24 mouse cellular contexts compared by ENCODE assay signal in genomic region chr12:108850886-108851285, GRCm38 (mm10). TPM values are rescaled to one million over a fixed set of nuclear protein-coding genes. Genes with fewer than 3 reads are reported as not detected.
DNase-seq lines count a peak whose midpoint lies in the region; ATAC-seq and TF ChIP-seq lines count a peak whose summit lies in the region.
"Had no signal": no experiment of that assay in that cellular context is flagged by ENCODE, and none has a peak within 500 bp of the region (broad histone marks: within the 10 kb centered on the region; RNA-seq: fewer than 3 reads in every experiment).

No protein-coding gene starts in this region.

- no peak for TF ChIP-seq CTCF in liver, postnatal 0 days (IDR thresholded peaks at IDR 0.05; ENCODE audit: low read depth)

- TF ChIP-seq EP300 in liver, postnatal 0 days (IDR thresholded peaks at IDR 0.05; ENCODE audit: low read depth): peak; percentile 35; the same call in 1 of the 2 replicates

- no peaks in the 10 kb centered on the region for H3K27me3 ChIP-seq in hindbrain, embryonic 13.5 days
- H3K27me3 ChIP-seq in hindbrain, embryonic 10.5 days (ENCODE audit: insufficient read depth, poor library complexity, severe bottlenecking): no peaks in the 10 kb centered on the region
- H3K27me3 ChIP-seq in liver, embryonic 16.5 days (ENCODE audit: control insufficient read depth, insufficient read depth, low read depth, low read length): no peaks in the 10 kb centered on the region
- H3K27me3 ChIP-seq in liver, embryonic 11.5 days (replicated peaks; ENCODE audit: control insufficient read depth, insufficient read depth, low read length): no peaks in the 10 kb centered on the region
- H3K27me3 ChIP-seq in liver, postnatal 0 days (ENCODE audit: insufficient read depth, low read length): no peaks in the 10 kb centered on the region
- H3K27me3 ChIP-seq: embryonic facial prominence, embryonic 12.5 days; embryonic facial prominence, embryonic 15.5 days; forebrain, embryonic 13.5 days; heart, embryonic 13.5 days; hindbrain, embryonic 12.5 days had no signal

- no peak overlapping the region for H3K4me3 ChIP-seq in hindbrain, embryonic 13.5 days
- H3K4me3 ChIP-seq in hindbrain, embryonic 10.5 days: no peak overlapping the region
- no peak overlapping the region for H3K4me3 ChIP-seq in liver, embryonic 16.5 days (ENCODE audit: low read depth, low read length)
- no peak overlapping the region for H3K4me3 ChIP-seq in liver, embryonic 11.5 days (ENCODE audit: low read depth, low read length)
- peak overlapping the region; percentile 44 for H3K4me3 ChIP-seq in liver, postnatal 0 days (ENCODE audit: low read depth, low read length)
- H3K4me3 ChIP-seq: embryonic facial prominence, embryonic 12.5 days; embryonic facial prominence, embryonic 15.5 days; forebrain, embryonic 13.5 days; heart, adult 2 months; heart, embryonic 10.5 days; heart, embryonic 13.5 days; hindbrain, embryonic 12.5 days had no signal

- 93% methylated on average over 8 of the region's 8 CpGs for WGBS in hindbrain, embryonic 13.5 days
- 87% methylated on average over 8 of the region's 8 CpGs for WGBS in hindbrain, embryonic 10.5 days
- 78% methylated on average over 8 of the region's 8 CpGs for WGBS in liver, embryonic 16.5 days (ENCODE audit: insufficient replicate concordance)
- WGBS in liver, embryonic 11.5 days: 84% methylated on average over 8 of the region's 8 CpGs
- WGBS in liver, postnatal 0 days (ENCODE audit: insufficient replicate concordance): 71% methylated on average over 8 of the region's 8 CpGs

- no peaks in the 10 kb centered on the region for H3K9me3 ChIP-seq in hindbrain, embryonic 13.5 days
- H3K9me3 ChIP-seq in hindbrain, embryonic 10.5 days: no peaks in the 10 kb centered on the region
- H3K9me3 ChIP-seq in liver, embryonic 16.5 days (replicated peaks; ENCODE audit: control insufficient read depth, low read length): no peaks in the 10 kb centered on the region
- no peaks in the 10 kb centered on the region for H3K9me3 ChIP-seq in liver, embryonic 11.5 days (ENCODE audit: control insufficient read depth, low read length)
- H3K9me3 ChIP-seq in liver, postnatal 0 days (ENCODE audit: low read length): no peaks in the 10 kb centered on the region
- H3K9me3 ChIP-seq: embryonic facial prominence, embryonic 12.5 days; embryonic facial prominence, embryonic 15.5 days; forebrain, embryonic 13.5 days; heart, embryonic 10.5 days; heart, embryonic 13.5 days; hindbrain, embryonic 12.5 days had no signal

- no peak overlapping the region for H3K27ac ChIP-seq in hindbrain, embryonic 13.5 days
- no peak overlapping the region for H3K27ac ChIP-seq in hindbrain, embryonic 10.5 days
- peak overlapping the region; percentile 74 for H3K27ac ChIP-seq in liver, embryonic 16.5 days (ENCODE audit: low read length)
- H3K27ac ChIP-seq in liver, embryonic 11.5 days (ENCODE audit: low read depth, low read length): no peak overlapping the region
- peak overlapping the region; percentile 98 for H3K27ac ChIP-seq in liver, postnatal 0 days (ENCODE audit: low read depth)
- H3K27ac ChIP-seq: embryonic facial prominence, embryonic 12.5 days; embryonic facial prominence, embryonic 15.5 days; forebrain, embryonic 13.5 days; heart, adult 2 months; heart, embryonic 13.5 days; hindbrain, embryonic 12.5 days had no signal

- DNase-seq in hindbrain, embryonic 10.5 days (ENCODE audit: low spot score): no peak
- DNase-seq in liver, embryonic 11.5 days (ENCODE audit: low spot score): no peak
- DNase-seq in liver, postnatal 0 days: peak; percentile 67
- DNase-seq in embryo, embryonic 9.5 days (ENCODE audit: extremely low spot score): no peak
- DNase-seq: adrenal gland, adult 8-10 months; adrenal gland, postnatal 25 days; cerebellum, adult 18-20 months; cerebellum, adult 9-10 months; cerebellum, postnatal 14 days; gastrocnemius, postnatal 10 days; gastrocnemius, postnatal 36 days; heart, adult 2 months; heart, postnatal 4 days had no signal

- no peak overlapping the region for H3K4me2 ChIP-seq in hindbrain, embryonic 13.5 days
- no peak overlapping the region for H3K4me2 ChIP-seq in liver, embryonic 16.5 days (ENCODE audit: low read depth, low read length)
- H3K4me2 ChIP-seq in liver, embryonic 11.5 days: no peak overlapping the region
- H3K4me2 ChIP-seq in liver, postnatal 0 days (ENCODE audit: low read depth, low read length): peak overlapping the region; percentile 67
- H3K4me2 ChIP-seq: embryonic facial prominence, embryonic 12.5 days; embryonic facial prominence, embryonic 15.5 days; forebrain, embryonic 13.5 days; heart, embryonic 13.5 days; hindbrain, embryonic 12.5 days had no signal

- H3K36me3 ChIP-seq in hindbrain, embryonic 13.5 days: peaks cover 22% of the 10 kb centered on the region
- peaks cover 34% of the 10 kb centered on the region for H3K36me3 ChIP-seq in hindbrain, embryonic 10.5 days
- no peaks in the 10 kb centered on the region for H3K36me3 ChIP-seq in liver, embryonic 16.5 days (ENCODE audit: control insufficient read depth, insufficient read depth)
- no peaks in the 10 kb centered on the region for H3K36me3 ChIP-seq in liver, embryonic 11.5 days (ENCODE audit: control insufficient read depth, insufficient read depth, low read length)
- 0 out of 2 replicates have a peak, but pooled peaks cover 2% of the 10 kb centered on the region for H3K36me3 ChIP-seq in liver, postnatal 0 days (replicated peaks; ENCODE audit: insufficient read depth, low read length)
- H3K36me3 ChIP-seq: embryonic facial prominence, embryonic 15.5 days had no signal

- H3K4me1 ChIP-seq in hindbrain, embryonic 13.5 days (replicated peaks): peaks cover 12% of the 10 kb centered on the region
- H3K4me1 ChIP-seq in hindbrain, embryonic 10.5 days (replicated peaks): peaks cover 32% of the 10 kb centered on the region
- no peaks in the 10 kb centered on the region; the same call in 1 of the 2 replicates for H3K4me1 ChIP-seq in liver, embryonic 16.5 days (ENCODE audit: control insufficient read depth, low read depth, low read length)
- peaks cover 10% of the 10 kb centered on the region for H3K4me1 ChIP-seq in liver, embryonic 11.5 days (replicated peaks; ENCODE audit: control insufficient read depth, insufficient read depth, low read length)
- H3K4me1 ChIP-seq in liver, postnatal 0 days (ENCODE audit: insufficient read depth): peaks cover 9% of the 10 kb centered on the region
- H3K4me1 ChIP-seq: embryonic facial prominence, embryonic 12.5 days; heart, embryonic 13.5 days had no signal

- H3K9ac ChIP-seq in hindbrain, embryonic 13.5 days: 0 out of 2 replicates have a peak overlapping the region, but pooled peaks have one; percentile 24
- H3K9ac ChIP-seq in liver, embryonic 16.5 days (ENCODE audit: low read depth, low read length): no peak overlapping the region
- H3K9ac ChIP-seq in liver, embryonic 11.5 days (ENCODE audit: low read depth, low read length): no peak overlapping the region; the same call in 1 of the 2 replicates
- H3K9ac ChIP-seq in liver, postnatal 0 days (replicated peaks): peak overlapping the region; percentile 72
- H3K9ac ChIP-seq: embryonic facial prominence, embryonic 12.5 days; embryonic facial prominence, embryonic 15.5 days; forebrain, embryonic 13.5 days; heart, embryonic 13.5 days; hindbrain, embryonic 12.5 days had no signal

- no peak for ATAC-seq in hindbrain, embryonic 13.5 days (ENCODE audit: low FRiP score)
- ATAC-seq in liver, embryonic 16.5 days (ENCODE audit: low read depth): no peak
- ATAC-seq in liver, embryonic 11.5 days (replicated peaks; ENCODE audit: low FRiP score): no peak
- peak; percentile 48 for ATAC-seq in liver, postnatal 0 days
- ATAC-seq: CD4-positive, CD25-positive, alpha-beta regulatory T cell, adult 4 months; forebrain, embryonic 13.5 days; forebrain, embryonic 16.5 days; hindbrain, embryonic 16.5 days had no signal

RNA-seq across cellular contexts. Expression of gene Slc25a47, which starts 15.0 kb away (rescaled TPM):
- polyA plus RNA-seq in hindbrain, embryonic 13.5 days (2015; fragmentation: Nextera tagmentation; extraction: Ambion mirVana): 9.8 and 10.8 TPM in 2 replicates
- 10.3 and 14.2 TPM in 2 replicates for polyA plus RNA-seq in hindbrain, embryonic 10.5 days (2016; fragmentation: Nextera tagmentation; extraction: Ambion mirVana)
- polyA plus RNA-seq in liver, embryonic 16.5 days (2015; fragmentation: Nextera tagmentation; extraction: Ambion mirVana): 25.4 and 32.5 TPM in 2 replicates
- 4.5 and 5.2 TPM in 2 replicates for polyA plus RNA-seq in liver, embryonic 11.5 days (2014; fragmentation: Nextera tagmentation; extraction: Ambion mirVana)
- 481 and 632 TPM in 2 replicates for polyA plus RNA-seq in liver, postnatal 0 days (2015; fragmentation: Nextera tagmentation; extraction: Ambion mirVana)

RNA-seq across cellular contexts. Expression of gene Slc25a29, which starts 15.2 kb away (rescaled TPM):
- 17.8 and 19.2 TPM in 2 replicates for polyA plus RNA-seq in hindbrain, embryonic 13.5 days (2015; fragmentation: Nextera tagmentation; extraction: Ambion mirVana)
- polyA plus RNA-seq in hindbrain, embryonic 10.5 days (2016; fragmentation: Nextera tagmentation; extraction: Ambion mirVana): 12.9 and 14.8 TPM in 2 replicates
- 1.7 TPM in 2 replicates for polyA plus RNA-seq in liver, embryonic 16.5 days (2015; fragmentation: Nextera tagmentation; extraction: Ambion mirVana)
- 2.9 and 3.9 TPM in 2 replicates for polyA plus RNA-seq in liver, embryonic 11.5 days (2014; fragmentation: Nextera tagmentation; extraction: Ambion mirVana)
- polyA plus RNA-seq in liver, postnatal 0 days (2015; fragmentation: Nextera tagmentation; extraction: Ambion mirVana): 3.5 and 5.8 TPM in 2 replicates

RNA-seq across cellular contexts. Expression of gene Wdr25, which starts 42.5 kb away (rescaled TPM):
- 6.6 and 8.5 TPM in 2 replicates for polyA plus RNA-seq in hindbrain, embryonic 13.5 days (2015; fragmentation: Nextera tagmentation; extraction: Ambion mirVana)
- 9.0 and 10.4 TPM in 2 replicates for polyA plus RNA-seq in hindbrain, embryonic 10.5 days (2016; fragmentation: Nextera tagmentation; extraction: Ambion mirVana)
- polyA plus RNA-seq in liver, embryonic 16.5 days (2015; fragmentation: Nextera tagmentation; extraction: Ambion mirVana): 1.3 and 3.1 TPM in 2 replicates
- 4.1 and 5.3 TPM in 2 replicates for polyA plus RNA-seq in liver, embryonic 11.5 days (2014; fragmentation: Nextera tagmentation; extraction: Ambion mirVana)
- 2.4 and 2.6 TPM in 2 replicates for polyA plus RNA-seq in liver, postnatal 0 days (2015; fragmentation: Nextera tagmentation; extraction: Ambion mirVana)

RNA-seq across cellular contexts. Expression of gene Wars, which starts 43.1 kb away (rescaled TPM):
- polyA plus RNA-seq in hindbrain, embryonic 13.5 days (2015; fragmentation: Nextera tagmentation; extraction: Ambion mirVana): 102 and 106 TPM in 2 replicates
- 142 and 143 TPM in 2 replicates for polyA plus RNA-seq in hindbrain, embryonic 10.5 days (2016; fragmentation: Nextera tagmentation; extraction: Ambion mirVana)
- 22.8 and 25.7 TPM in 2 replicates for polyA plus RNA-seq in liver, embryonic 16.5 days (2015; fragmentation: Nextera tagmentation; extraction: Ambion mirVana)
- 90.8 and 102 TPM in 2 replicates for polyA plus RNA-seq in liver, embryonic 11.5 days (2014; fragmentation: Nextera tagmentation; extraction: Ambion mirVana)
- 13.8 and 15.9 TPM in 2 replicates for polyA plus RNA-seq in liver, postnatal 0 days (2015; fragmentation: Nextera tagmentation; extraction: Ambion mirVana)

RNA-seq across cellular contexts. Expression of gene Yy1, which starts 58.1 kb away (rescaled TPM):
- polyA plus RNA-seq in hindbrain, embryonic 13.5 days (2015; fragmentation: Nextera tagmentation; extraction: Ambion mirVana): 13.5 and 14.1 TPM in 2 replicates
- polyA plus RNA-seq in hindbrain, embryonic 10.5 days (2016; fragmentation: Nextera tagmentation; extraction: Ambion mirVana): 15.0 and 18.6 TPM in 2 replicates
- polyA plus RNA-seq in liver, embryonic 16.5 days (2015; fragmentation: Nextera tagmentation; extraction: Ambion mirVana): 6.6 and 8.2 TPM in 2 replicates
- 17.9 and 19.2 TPM in 2 replicates for polyA plus RNA-seq in liver, embryonic 11.5 days (2014; fragmentation: Nextera tagmentation; extraction: Ambion mirVana)
- 5.3 and 5.9 TPM in 2 replicates for polyA plus RNA-seq in liver, postnatal 0 days (2015; fragmentation: Nextera tagmentation; extraction: Ambion mirVana)

Comparison
In these comparisons a context has a peak if more than half of its experiments do, and no peak if none do; other contexts are left out.
1. H3K27ac ChIP-seq: peak in liver, embryonic 16.5 days (single experiment) and liver, postnatal 0 days (single experiment); none in hindbrain, embryonic 13.5 days (single experiment), hindbrain, embryonic 10.5 days (single experiment) and liver, embryonic 11.5 days (single experiment).
2. H3K9ac ChIP-seq: peak in hindbrain, embryonic 13.5 days (single experiment) and liver, postnatal 0 days (single experiment); none in liver, embryonic 16.5 days (single experiment) and liver, embryonic 11.5 days (single experiment).
3. RNA of gene Slc25a47, which starts 15.0 kb away (polyA plus RNA-seq): 481 to 632 TPM in liver, postnatal 0 days; 25.4 to 32.5 TPM in liver, embryonic 16.5 days, 9.8 to 10.8 TPM in hindbrain, embryonic 13.5 days, 10.3 to 14.2 TPM in hindbrain, embryonic 10.5 days and 4.5 to 5.2 TPM in liver, embryonic 11.5 days; every median in the first group is over 10 times any median in the second.